Mouse (Mus musculus) liver, embryonic 15.5 days (tissue): Measurements from ENCODE around the gene Shisal2a. TPM values are rescaled to one million over a fixed set of nuclear protein-coding genes. Genes with fewer than 3 reads are reported as not detected.
A peak's percentile ranks its signal among the peaks of the same experiment; 100 is the strongest.

Experiments used
- ATAC-seq: fragments of 200-750 bp; cut with Nextera tagmentation; 2 replicates; pipeline ENCODE4 v1.8.0; 2017; ENCODE audit warnings: moderate number of reproducible peaks, mild to moderate bottlenecking, moderate library complexity; ENCODE audit not compliant: insufficient read depth
- H3K27ac ChIP-seq: fragments of 300-500 bp; sonication (generic); replicated peaks from 2 replicates; pipeline ENCODE4 v1.5.1; 2015; ENCODE audit warnings: mild to moderate bottlenecking, inconsistent platforms
- H3K27me3 ChIP-seq: fragments of 300-500 bp; sonication (generic); 2 replicates; pipeline ENCODE4 v1.6.1; 2015; ENCODE audit warnings: mild to moderate bottlenecking, inconsistent platforms
- H3K36me3 ChIP-seq: fragments of 300-500 bp; sonication (generic); replicated peaks from 2 replicates; pipeline ENCODE4 v1.6.1; 2015; ENCODE audit warnings: moderate library complexity, mild to moderate bottlenecking, inconsistent platforms
- H3K4me1 ChIP-seq: fragments of 300-500 bp; sonication (generic); replicated peaks from 2 replicates; pipeline ENCODE4 v1.6.1; 2015; ENCODE audit warnings: inconsistent platforms
- H3K4me2 ChIP-seq: fragments of 300-500 bp; sonication (generic); 2 replicates; pipeline ENCODE4 v1.6.1; 2015; ENCODE audit warnings: moderate library complexity, mild to moderate bottlenecking, inconsistent platforms
- H3K4me3 ChIP-seq: fragments of 300-500 bp; sonication (generic); replicated peaks from 2 replicates; pipeline ENCODE4 v1.5.1; 2015; ENCODE audit warnings: mild to moderate bottlenecking, inconsistent platforms
- H3K9ac ChIP-seq: fragments of 300-500 bp; sonication (generic); 2 replicates; pipeline ENCODE4 v1.6.1; 2015; ENCODE audit warnings: moderate library complexity, mild to moderate bottlenecking, inconsistent platforms
- H3K9me3 ChIP-seq: fragments of 300-500 bp; sonication (generic); replicated peaks from 2 replicates; pipeline ENCODE4 v1.6.1; 2016; ENCODE audit warnings: inconsistent platforms
- WGBS: fragments of 180-500 bp; shearing (Covaris S2); methylation state at CpG from one replicate; pipeline ENCODE4 v1.1.7; 2015; ENCODE audit warnings: mixed read lengths; ENCODE audit not compliant: insufficient replicate concordance; 5-methylcytosine and 5-hydroxymethylcytosine counted together
- polyA plus RNA-seq: library from polyadenylated mRNA; unstranded; fragments of >200 nt; fragmentation: Nextera tagmentation; extraction: Ambion mirVana; gene quantifications from 2 replicates; pipeline ENCODE4 v1.2.1, GENCODE M21; 2015

Shisal2a gene
- polyA plus RNA-seq, 1 experiment from 2014 or later: 0.26 TPM

DNA sequence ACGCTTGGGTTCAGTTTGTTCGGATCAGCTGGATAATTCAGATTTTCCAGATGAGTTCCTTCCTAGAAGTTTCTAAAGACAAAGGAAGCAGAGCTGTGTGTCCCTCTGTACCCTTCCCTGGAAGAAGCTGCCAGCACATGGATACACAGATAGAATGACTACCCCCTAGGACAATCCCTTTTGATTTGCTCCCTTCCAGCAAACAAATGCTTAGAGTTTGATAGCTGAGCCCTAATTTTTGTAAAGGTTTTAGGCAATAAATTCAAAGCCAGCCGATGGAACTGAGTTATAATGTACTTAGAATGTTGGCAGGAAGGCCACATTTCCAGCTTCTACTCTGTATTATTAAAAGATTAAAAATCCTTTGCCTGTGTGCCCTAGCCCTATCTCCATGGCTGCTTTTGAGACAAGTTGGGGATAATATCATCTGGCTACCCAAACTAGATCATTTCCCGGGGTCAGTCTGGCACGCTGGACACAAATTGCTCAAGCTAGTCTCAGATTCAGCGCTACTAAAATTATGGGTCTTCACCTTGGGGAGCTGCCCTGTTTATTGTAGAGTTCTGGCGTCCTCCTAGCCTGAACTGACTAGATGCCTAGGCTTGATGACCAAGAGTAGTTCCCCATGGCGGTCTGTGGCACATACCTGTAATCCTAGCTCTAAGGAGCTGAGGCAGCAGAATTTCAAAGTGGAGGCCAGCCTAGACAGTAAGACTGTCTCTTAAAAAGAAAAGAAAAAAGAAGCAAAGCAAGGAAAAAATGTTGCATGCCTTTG lies 20.9 kb upstream of the Shisal2a start:
- Histone ChIP-seq H3K4me1 (peaks cover 9% of the 10 kb centered on the region; the same call in 1 of the 2 replicates), H3K27me3 (peaks cover 47% of the 10 kb centered on the region), H3K9ac (no peak overlapping the region), H3K9me3 (no peaks in the 10 kb centered on the region), H3K27ac (no peak overlapping the region), H3K36me3 (no peaks in the 10 kb centered on the region; the same call in 1 of the 2 replicates), H3K4me3 (no peak overlapping the region), H3K4me2 (no peak overlapping the region)
- WGBS: 73% methylated on average over 8 of the region's 8 CpGs
- no peak for ATAC-seq

DNA sequence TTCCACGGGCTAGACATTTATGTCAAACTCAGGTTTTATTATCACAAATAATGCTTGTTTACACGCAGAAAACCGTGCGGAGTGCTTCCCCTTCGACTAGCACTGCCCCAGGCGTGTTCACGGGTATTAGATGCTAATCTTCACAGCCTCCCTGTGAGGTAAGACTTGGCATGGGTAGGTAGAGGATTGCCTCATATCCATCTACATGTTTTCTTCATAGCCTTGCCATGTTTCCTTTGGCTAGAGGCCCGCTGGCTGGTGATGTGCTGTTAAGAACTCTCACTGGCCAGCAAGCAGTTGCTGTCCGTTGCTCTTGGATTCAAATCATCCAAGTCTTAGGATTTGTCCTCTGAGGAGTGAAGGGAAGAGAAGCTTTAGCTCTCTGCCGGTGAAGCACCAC lies 17.2 kb upstream of the Shisal2a start:
- Histone ChIP-seq H3K27ac (no peak overlapping the region), H3K36me3 (no peaks in the 10 kb centered on the region; the same call in 1 of the 2 replicates), H3K9me3 (no peaks in the 10 kb centered on the region), H3K4me1 (no peaks in the 10 kb centered on the region), H3K27me3 (peaks cover 16% of the 10 kb centered on the region), H3K4me3 (no peak overlapping the region), H3K4me2 (no peak overlapping the region), H3K9ac (no peak overlapping the region)
- ATAC-seq: no peak
- WGBS: 67% methylated on average over 10 of the region's 10 CpGs

DNA sequence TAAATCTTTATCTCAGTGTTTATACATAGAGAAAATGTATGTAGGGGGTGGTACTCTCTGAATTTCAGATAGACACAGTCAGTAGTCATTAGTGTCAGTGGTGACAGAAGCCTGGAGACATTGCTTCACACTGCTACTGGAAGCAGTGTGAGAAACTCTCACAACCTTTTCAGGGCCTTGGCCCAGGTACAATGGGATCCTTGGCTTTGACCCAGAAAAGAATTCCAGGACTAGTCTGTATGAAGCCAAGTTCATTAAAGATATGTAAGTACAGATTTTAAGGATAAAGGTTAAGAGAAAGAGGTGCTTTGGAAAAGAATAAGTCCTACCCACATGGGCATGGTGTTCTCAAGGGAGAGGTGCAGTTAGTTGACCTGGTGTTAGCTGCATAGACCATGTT lies 11.1 kb upstream of the Shisal2a start:
- Histone ChIP-seq H3K9ac (no peak overlapping the region), H3K4me2 (no peak overlapping the region), H3K27ac (no peak overlapping the region), H3K36me3 (no peaks in the 10 kb centered on the region), H3K4me3 (no peak overlapping the region), H3K9me3 (no peaks in the 10 kb centered on the region), H3K27me3 (no peaks in the 10 kb centered on the region), H3K4me1 (no peaks in the 10 kb centered on the region)
- ATAC-seq: no peak

DNA sequence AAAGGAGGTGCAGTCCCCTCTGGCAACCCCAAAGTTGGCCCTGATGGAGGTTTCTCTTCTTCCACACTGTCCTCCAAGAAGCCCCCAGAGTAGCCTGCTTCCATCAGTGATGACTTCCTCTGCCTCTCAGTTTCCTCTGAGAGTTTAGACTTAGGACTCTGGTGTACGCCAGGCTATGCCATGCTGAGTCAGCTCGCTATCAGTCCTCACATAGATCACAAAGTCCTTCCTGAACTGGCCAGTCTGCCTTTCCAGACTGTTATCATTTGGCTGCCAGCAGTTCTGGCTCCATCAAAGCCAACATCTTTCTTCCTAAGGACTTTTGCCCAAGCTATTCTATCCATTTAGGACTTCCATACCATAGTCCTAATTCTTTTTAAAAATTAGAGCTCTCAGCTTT lies 9.4 kb upstream of the Shisal2a start:
- Histone ChIP-seq H3K9me3 (no peaks in the 10 kb centered on the region), H3K4me2 (no peak overlapping the region), H3K36me3 (no peaks in the 10 kb centered on the region), H3K27me3 (peaks cover 4% of the 10 kb centered on the region; the same call in 1 of the 2 replicates), H3K9ac (no peak overlapping the region), H3K4me3 (no peak overlapping the region), H3K4me1 (no peaks in the 10 kb centered on the region; the same call in 1 of the 2 replicates), H3K27ac (no peak overlapping the region)
- no peak for ATAC-seq
- WGBS: 8% methylated on average over 2 of the region's 2 CpGs

DNA sequence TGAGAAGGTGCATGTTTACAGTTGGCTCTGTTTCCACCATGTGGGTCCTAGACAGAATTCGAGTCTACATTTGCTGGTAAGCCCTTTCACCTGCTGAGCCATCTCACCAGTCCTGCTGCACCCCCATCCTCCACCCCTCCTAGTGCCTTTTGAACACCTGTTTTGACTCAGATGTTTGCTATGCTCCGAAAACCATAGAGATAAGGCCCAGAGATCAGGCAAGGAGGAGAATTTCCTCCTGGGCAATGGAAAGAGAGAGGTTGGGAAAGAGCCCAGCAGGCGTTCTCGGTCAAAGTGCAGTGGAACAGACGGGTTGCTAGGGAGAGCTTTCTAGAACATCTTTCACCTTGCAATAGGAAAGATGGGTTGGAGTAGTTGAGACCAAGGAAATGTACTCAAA lies 8.0 kb upstream of the Shisal2a start:
- H3K9ac ChIP-seq: no peak overlapping the region
- no peak for ATAC-seq
- H3K36me3 ChIP-seq: no peaks in the 10 kb centered on the region
- no peak overlapping the region for H3K4me3 ChIP-seq
- H3K27me3 ChIP-seq: peaks cover 14% of the 10 kb centered on the region
- no peaks in the 10 kb centered on the region; the same call in 1 of the 2 replicates for H3K4me1 ChIP-seq
- 62% methylated on average over 5 of the region's 5 CpGs for WGBS
- H3K9me3 ChIP-seq: no peaks in the 10 kb centered on the region
- no peak overlapping the region for H3K27ac ChIP-seq
- H3K4me2 ChIP-seq: no peak overlapping the region

DNA sequence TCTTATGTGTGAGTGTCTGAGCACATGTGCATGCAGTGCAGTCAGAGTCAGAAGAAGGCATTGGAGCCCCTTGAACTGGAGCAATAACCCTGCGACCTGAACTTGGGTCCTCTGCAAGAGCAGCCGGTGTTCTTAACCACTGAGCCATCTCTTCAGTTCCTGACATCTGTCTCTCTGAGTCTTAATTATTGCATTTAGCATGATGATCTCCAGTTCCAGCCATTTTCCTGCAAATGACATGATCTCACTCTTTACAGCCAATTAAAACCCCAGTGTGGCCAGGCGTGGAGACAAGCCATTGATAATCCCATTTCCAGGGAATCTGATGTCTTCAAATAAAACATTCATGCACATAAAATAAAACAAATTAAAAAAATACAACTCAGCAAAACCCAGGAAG lies 5.6 kb upstream of the Shisal2a start:
- no peak overlapping the region for H3K27ac ChIP-seq
- H3K9me3 ChIP-seq: no peaks in the 10 kb centered on the region
- no peak overlapping the region for H3K4me3 ChIP-seq
- no peak overlapping the region for H3K9ac ChIP-seq
- no peaks in the 10 kb centered on the region for H3K36me3 ChIP-seq
- 65% methylated on average over 3 of the region's 3 CpGs for WGBS
- no peaks in the 10 kb centered on the region; the same call in 1 of the 2 replicates for H3K4me1 ChIP-seq
- ATAC-seq: no peak
- H3K4me2 ChIP-seq: no peak overlapping the region
- peaks cover 37% of the 10 kb centered on the region for H3K27me3 ChIP-seq

DNA sequence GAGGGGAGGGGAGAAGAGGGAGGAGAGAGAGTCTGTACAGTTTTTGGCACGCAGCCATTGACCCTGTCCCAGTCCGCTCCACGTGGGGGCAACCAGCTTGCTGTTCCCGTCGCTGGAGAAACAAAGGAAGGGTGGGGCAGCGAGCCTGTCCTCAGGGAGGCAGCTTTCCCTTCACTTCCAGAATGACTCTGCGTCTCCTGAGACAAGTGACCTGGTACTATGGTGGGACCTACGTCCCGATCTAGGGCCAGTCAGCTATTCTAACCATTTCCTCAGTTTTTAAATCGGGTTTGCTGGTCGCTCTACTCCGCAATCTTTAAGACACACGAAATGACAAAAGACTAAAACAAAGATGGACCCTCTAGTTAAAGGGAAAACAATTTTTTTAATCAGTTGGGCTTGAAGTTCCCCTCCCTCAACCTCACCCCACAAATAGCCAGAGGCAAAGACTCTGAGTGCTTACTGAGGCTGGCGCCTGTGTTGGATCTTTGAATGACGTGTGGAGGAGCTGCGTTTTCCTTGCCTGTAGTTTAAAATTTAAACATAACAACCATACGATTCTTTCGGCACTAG lies 4.6 kb upstream of the Shisal2a start:
- no peak overlapping the region for H3K27ac ChIP-seq
- peak overlapping the region; percentile 40 for H3K4me3 ChIP-seq
- H3K27me3 ChIP-seq: peaks cover 47% of the 10 kb centered on the region
- peak overlapping the region; percentile 61 for H3K4me2 ChIP-seq
- 7% methylated on average over 18 of the region's 18 CpGs for WGBS
- H3K36me3 ChIP-seq: no peaks in the 10 kb centered on the region
- ATAC-seq: no peak; the same call in 1 of the 2 replicates
- H3K9ac ChIP-seq: no peak overlapping the region; the same call in 1 of the 2 replicates
- peaks cover 6% of the 10 kb centered on the region; the same call in 1 of the 2 replicates for H3K4me1 ChIP-seq
- H3K9me3 ChIP-seq: no peaks in the 10 kb centered on the region

DNA sequence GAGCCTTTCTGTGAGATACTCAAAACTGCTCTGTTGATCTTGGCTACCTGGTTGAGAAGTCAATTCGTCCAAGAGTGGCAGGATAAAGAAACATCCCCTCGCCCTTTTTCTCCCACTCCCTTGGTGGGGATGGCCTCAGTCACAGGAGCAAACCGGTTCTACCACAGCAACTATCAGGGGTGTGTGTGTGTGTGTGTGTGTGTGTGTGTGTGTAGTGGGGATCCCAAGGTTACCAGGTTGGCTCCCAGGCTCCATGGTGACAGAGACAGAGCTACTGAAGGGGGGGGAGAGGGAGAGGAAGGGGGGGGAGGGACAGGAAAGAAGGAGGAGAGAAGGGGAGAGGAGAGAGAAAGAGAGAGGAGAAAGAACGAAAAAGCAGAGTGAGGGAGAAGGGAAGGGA lies 4.0 kb upstream of the Shisal2a start:
- ATAC-seq: no peak
- Histone ChIP-seq H3K9me3 (no peaks in the 10 kb centered on the region), H3K4me1 (peaks cover 6% of the 10 kb centered on the region; the same call in 1 of the 2 replicates), H3K4me2 (peak overlapping the region; percentile 61; the same call in 1 of the 2 replicates), H3K27me3 (peaks cover 53% of the 10 kb centered on the region), H3K27ac (no peak overlapping the region), H3K36me3 (no peaks in the 10 kb centered on the region), H3K9ac (no peak overlapping the region), H3K4me3 (no peak overlapping the region)
- 29% methylated on average over 4 of the region's 4 CpGs for WGBS

DNA sequence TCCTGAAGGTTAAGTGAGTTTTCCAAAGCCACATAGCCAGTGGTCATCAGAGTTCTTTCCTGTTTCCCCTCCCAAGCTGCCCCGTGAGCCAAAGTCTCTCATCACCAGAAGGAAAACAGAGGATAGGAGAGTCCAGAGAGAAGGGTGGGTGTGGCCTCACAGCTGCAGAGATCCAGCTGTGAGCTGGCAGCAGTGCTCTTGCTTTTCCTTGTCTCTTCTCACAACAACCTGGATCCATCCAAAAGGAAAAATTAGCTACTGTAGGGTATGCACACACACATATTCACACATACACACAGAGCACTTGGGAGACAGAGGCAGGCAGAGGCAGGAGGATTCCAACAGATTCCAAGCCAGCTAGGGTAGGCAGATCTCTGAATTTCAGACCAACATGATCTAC lies 2.9 kb upstream of the Shisal2a start:
- Histone ChIP-seq H3K36me3 (no peaks in the 10 kb centered on the region), H3K9me3 (no peaks in the 10 kb centered on the region), H3K9ac (no peak overlapping the region), H3K4me3 (no peak overlapping the region), H3K4me2 (no peak overlapping the region), H3K27ac (no peak overlapping the region), H3K27me3 (peaks cover 64% of the 10 kb centered on the region), H3K4me1 (peaks cover 6% of the 10 kb centered on the region; the same call in 1 of the 2 replicates)
- 28% methylated on average over 1 of the region's 1 CpGs for WGBS
- ATAC-seq: no peak

DNA sequence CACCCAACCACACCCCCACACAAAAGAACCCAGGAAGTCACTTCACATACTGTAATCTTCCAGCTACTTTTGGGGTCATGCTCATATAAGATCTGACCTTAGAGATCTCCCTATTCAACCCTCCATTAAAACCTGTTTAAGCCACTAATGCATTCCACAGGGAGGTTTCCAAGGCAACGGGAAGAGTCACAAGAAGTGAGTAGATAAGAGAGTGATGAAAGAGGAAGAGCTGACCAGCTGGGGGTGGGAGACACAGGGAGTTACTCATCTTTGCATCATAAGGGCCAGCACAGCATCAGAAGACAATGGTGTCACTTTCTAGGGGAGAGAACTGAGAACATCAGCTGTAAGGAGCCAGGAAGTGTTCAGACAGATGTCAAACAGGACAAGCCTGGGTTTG lies 3.0 kb downstream of the Shisal2a start:
- H3K4me1 ChIP-seq: 0 out of 2 replicates have a peak, but pooled peaks cover 6% of the 10 kb centered on the region
- no peaks in the 10 kb centered on the region for H3K9me3 ChIP-seq
- no peak overlapping the region for H3K4me3 ChIP-seq
- 7% methylated on average over 1 of the region's 1 CpGs for WGBS
- H3K4me2 ChIP-seq: no peak overlapping the region
- peaks cover 51% of the 10 kb centered on the region for H3K27me3 ChIP-seq
- ATAC-seq: no peak
- H3K27ac ChIP-seq: no peak overlapping the region
- no peaks in the 10 kb centered on the region for H3K36me3 ChIP-seq
- H3K9ac ChIP-seq: no peak overlapping the region

DNA sequence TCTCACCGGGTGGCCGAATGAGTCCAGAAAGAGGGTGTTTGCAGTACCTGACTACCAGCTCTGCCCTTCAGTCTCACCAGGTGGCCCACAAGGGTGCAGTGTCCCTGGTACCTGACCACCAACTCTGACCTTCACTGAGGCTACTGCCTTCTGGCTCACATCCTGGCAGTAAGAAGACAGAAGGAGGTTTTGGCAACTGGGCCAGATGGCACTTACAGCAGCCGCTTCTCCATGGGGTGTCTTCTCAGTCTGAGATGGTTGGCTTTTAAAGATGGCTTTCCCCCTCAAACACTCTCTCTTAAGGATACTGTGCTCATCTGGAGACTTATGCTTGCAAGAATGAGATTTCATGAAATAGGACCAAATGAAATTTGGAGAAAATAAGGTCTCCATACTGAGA lies 3.7 kb downstream of the Shisal2a start:
- WGBS: 73% methylated on average over 3 of the region's 3 CpGs
- no peak for ATAC-seq
- H3K9ac ChIP-seq: no peak overlapping the region

More for the DNA sequence above, 3.7 kb downstream of the Shisal2a start:
- Histone ChIP-seq H3K36me3 (no peaks in the 10 kb centered on the region), H3K4me1 (0 out of 2 replicates have a peak, but pooled peaks cover 6% of the 10 kb centered on the region), H3K4me3 (no peak overlapping the region), H3K4me2 (no peak overlapping the region), H3K27me3 (peaks cover 46% of the 10 kb centered on the region), H3K27ac (no peak overlapping the region), H3K9me3 (no peaks in the 10 kb centered on the region)
